Mouse (Mus musculus) stomach, postnatal 0 days (tissue): Measurements from ENCODE around the gene Cd300lf. TPM values are rescaled to one million over a fixed set of nuclear protein-coding genes. Genes with fewer than 3 reads are reported as not detected.
A peak's percentile ranks its signal among the peaks of the same experiment; 100 is the strongest.

Experiments used
- ATAC-seq: fragments of 200-750 bp; cut with Nextera tagmentation; 2 replicates; pipeline ENCODE4 v1.8.0; 2017; ENCODE audit not compliant: low FRiP score, low TSS enrichment
- DNase-seq: peaks from one replicate; pipeline ENCODE4 v3.0.0-alpha.2; 2016; ENCODE audit warnings: low spot score
- H3K27ac ChIP-seq: fragments of 300-500 bp; sonication (generic); replicated peaks from 2 replicates; pipeline ENCODE4 v1.5.1; 2014; ENCODE audit warnings: mild to moderate bottlenecking, control low read depth
- H3K27me3 ChIP-seq: fragments of 300-500 bp; sonication (generic); 2 replicates; pipeline ENCODE4 v1.6.1; 2014; ENCODE audit warnings: low read length; ENCODE audit not compliant: control insufficient read depth, insufficient read depth
- H3K36me3 ChIP-seq: fragments of 300-500 bp; sonication (generic); 2 replicates; pipeline ENCODE4 v1.6.1; 2014; ENCODE audit warnings: low read length, mixed read lengths; ENCODE audit not compliant: control insufficient read depth, insufficient read depth
- H3K4me1 ChIP-seq: fragments of 300-500 bp; sonication (generic); replicated peaks from 2 replicates; pipeline ENCODE4 v1.6.1; 2014; ENCODE audit warnings: antibody characterized with exemption; ENCODE audit not compliant: control insufficient read depth, insufficient read depth
- H3K4me2 ChIP-seq: fragments of 300-500 bp; sonication (generic); replicated peaks from 2 replicates; pipeline ENCODE4 v1.6.1; 2014; ENCODE audit warnings: low read depth, mild to moderate bottlenecking, control low read depth, moderate library complexity
- H3K4me3 ChIP-seq: fragments of 300-500 bp; sonication (generic); 2 replicates; pipeline ENCODE4 v1.5.1; 2014; ENCODE audit warnings: low read depth, low read length, control low read depth
- H3K9ac ChIP-seq: fragments of 300-500 bp; sonication (generic); 2 replicates; pipeline ENCODE4 v1.6.1; 2014; ENCODE audit warnings: mild to moderate bottlenecking, low read length, control low read depth, mixed read lengths
- H3K9me3 ChIP-seq: fragments of 300-500 bp; sonication (generic); 2 replicates; pipeline ENCODE4 v1.6.1; 2016; ENCODE audit warnings: low read length; ENCODE audit not compliant: control insufficient read depth
- CTCF ChIP-seq: IDR thresholded peaks from 2 replicates; pipeline ENCODE4 v1.5.1; 2016; ENCODE audit warnings: antibody characterized with exemption, low read depth, mild to moderate bottlenecking, moderate library complexity
- EP300 ChIP-seq: optimal IDR thresholded peaks from 2 replicates; pipeline ENCODE3; 2016; ENCODE audit warnings: antibody characterized with exemption
- WGBS: fragments of 180-500 bp; shearing (Covaris S2); extraction: QIAGEN DNeasy Blood & Tissue Kit; methylation state at CpG from one replicate; pipeline ENCODE4 v1.1.7; 2014; 5-methylcytosine and 5-hydroxymethylcytosine counted together
- polyA plus RNA-seq: library from polyadenylated mRNA; unstranded; fragments of >200 nt; fragmentation: Nextera tagmentation; extraction: Ambion mirVana; gene quantifications from 2 replicates; pipeline ENCODE4 v1.2.1, GENCODE M21; 2015

The Cd300lf gene
- polyA plus RNA-seq, 1 experiment from 2014 or later = 0.47 TPM

DNA sequence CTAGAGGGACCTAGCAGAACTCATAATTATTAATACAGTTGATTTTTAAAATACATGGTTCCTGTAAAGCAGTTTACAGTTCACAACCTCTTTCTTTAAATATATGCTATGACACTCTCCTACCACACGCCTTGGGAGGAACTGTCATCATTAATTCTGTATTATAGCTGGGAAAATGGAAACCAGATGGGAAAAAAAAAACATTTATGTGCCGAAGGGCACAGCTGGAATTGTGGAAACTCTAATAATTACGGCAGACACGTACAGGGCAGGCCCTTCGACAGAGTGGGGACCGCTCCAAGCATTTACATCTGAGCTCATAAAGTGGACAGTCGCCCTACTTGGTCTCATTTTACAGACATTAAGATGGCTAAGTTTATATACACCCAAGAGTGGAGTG lies 33.1 kb downstream of the Cd300lf start:
- Histone ChIP-seq H3K36me3 (no peaks in the 10 kb centered on the region), H3K4me1 (no peaks in the 10 kb centered on the region), H3K27me3 (no peaks in the 10 kb centered on the region), H3K27ac (no peak overlapping the region), H3K9me3 (no peaks in the 10 kb centered on the region), H3K9ac (no peak overlapping the region), H3K4me2 (no peak overlapping the region), H3K4me3 (no peak overlapping the region)
- TF ChIP-seq CTCF (no peak), EP300 (no peak)
- DNase-seq (no peak), ATAC-seq (no peak)
- WGBS = 52% methylated on average over 7 of the region's 7 CpGs

GRCm38 (mm10) chr11:115100032-115100621 lies 33.7 kb downstream of the Cd300lf start:
- Histone ChIP-seq H3K9me3 (no peaks in the 10 kb centered on the region), H3K36me3 (no peaks in the 10 kb centered on the region), H3K4me1 (no peaks in the 10 kb centered on the region), H3K27me3 (no peaks in the 10 kb centered on the region), H3K4me2 (no peak overlapping the region), H3K9ac (no peak overlapping the region), H3K27ac (no peak overlapping the region), H3K4me3 (no peak overlapping the region)
- TF ChIP-seq CTCF (no peak), EP300 (no peak)
- no peak for ATAC-seq
- WGBS = 78% methylated on average over 5 of the region's 5 CpGs
- no peak for DNase-seq

- no peak overlapping the region for H3K27ac ChIP-seq
- ATAC-seq = peak; percentile 47; the same call in 1 of the 2 replicates
Measured at GRCm38 (mm10) chr11:115099241-115099840, 34.5 kb downstream of the Cd300lf start.

DNA sequence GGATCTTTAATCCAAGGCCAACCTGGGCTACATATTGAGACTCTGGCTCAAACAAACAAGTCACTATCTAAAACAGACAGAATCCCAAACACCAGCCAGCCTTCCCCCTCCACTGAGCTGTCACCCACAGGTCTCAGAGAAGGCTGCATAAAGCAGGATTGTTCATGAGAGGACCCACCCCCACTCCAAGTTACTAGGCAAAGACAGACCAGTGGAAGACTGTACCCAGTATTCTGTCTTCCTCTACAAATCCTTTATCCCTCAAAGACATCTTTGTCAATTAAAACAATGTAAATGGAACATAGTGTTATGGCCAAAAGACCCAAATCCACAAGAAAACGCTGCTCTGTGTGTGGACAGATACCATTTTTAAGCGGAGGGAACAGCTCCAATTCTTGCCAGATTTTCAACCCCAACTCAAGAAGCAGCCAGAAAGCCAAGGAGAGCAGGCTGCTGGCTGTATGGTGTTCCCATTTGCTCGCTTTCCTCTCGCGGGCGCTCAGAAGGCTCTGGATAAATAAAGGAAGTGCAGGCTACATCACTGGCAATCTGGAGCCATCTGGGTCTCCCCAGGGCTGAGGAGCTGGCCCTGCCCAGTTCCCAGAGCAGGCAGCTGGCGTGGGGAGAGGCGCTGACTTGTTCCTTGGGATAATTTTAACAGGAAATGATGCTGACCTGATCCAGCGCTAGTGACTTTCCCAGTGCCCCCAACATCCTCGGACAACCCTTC lies 35.4 kb downstream of the Cd300lf start:
- Histone ChIP-seq H3K4me3 (no peak overlapping the region), H3K27ac (no peak overlapping the region), H3K27me3 (no peaks in the 10 kb centered on the region), H3K9ac (no peak overlapping the region), H3K9me3 (no peaks in the 10 kb centered on the region), H3K36me3 (no peaks in the 10 kb centered on the region), H3K4me2 (no peak overlapping the region), H3K4me1 (no peaks in the 10 kb centered on the region)
- ATAC-seq = 0 out of 2 replicates have a peak, but pooled peaks have one; percentile 44
- TF ChIP-seq CTCF (no peak), EP300 (no peak)
- peak; percentile 16 for DNase-seq
- WGBS = 30% methylated on average over 10 of the region's 10 CpGs

More at GRCm38 (mm10) chr11:115099241-115099840, 34.5 kb downstream of the Cd300lf start:
- no peaks in the 10 kb centered on the region for H3K27me3 ChIP-seq
- no peaks in the 10 kb centered on the region for H3K36me3 ChIP-seq
- no peaks in the 10 kb centered on the region for H3K4me1 ChIP-seq
- WGBS = 32% methylated on average over 16 of the region's 16 CpGs
- no peak overlapping the region for H3K4me3 ChIP-seq
- no peak overlapping the region for H3K4me2 ChIP-seq
- H3K9ac ChIP-seq = no peak overlapping the region
- no peaks in the 10 kb centered on the region for H3K9me3 ChIP-seq
- DNase-seq = no peak
- TF ChIP-seq CTCF (no peak), EP300 (no peak)

- H3K27ac ChIP-seq = no peak overlapping the region
- no peaks in the 10 kb centered on the region for H3K36me3 ChIP-seq
- no peaks in the 10 kb centered on the region for H3K9me3 ChIP-seq
- DNase-seq (no peak), ATAC-seq (no peak)
- TF ChIP-seq CTCF (no peak), EP300 (no peak)
- 19% methylated on average over 4 of the region's 4 CpGs for WGBS
- H3K27me3 ChIP-seq = no peaks in the 10 kb centered on the region
- no peak overlapping the region for H3K4me3 ChIP-seq
- H3K4me2 ChIP-seq = no peak overlapping the region
- H3K4me1 ChIP-seq = no peaks in the 10 kb centered on the region
- no peak overlapping the region for H3K9ac ChIP-seq
Measured at GRCm38 (mm10) chr11:115092140-115092539, 41.7 kb downstream of the Cd300lf start.
